Mouse (Mus musculus): ENCODE results near the gene Clasp2. TPM values are rescaled to one million over a fixed set of nuclear protein-coding genes. Genes with fewer than 3 reads are reported as not detected.
A peak's percentile ranks its signal among the peaks of the same experiment; 100 is the strongest.
"Not testable (repeated sequence)": the region's sequence is repeated elsewhere in the genome, so short reads cannot be mapped to it uniquely, and the experiment has no call there.

The Clasp2 gene
- polyA plus RNA-seq, 2 experiments: 4.7 to 8.8 TPM

DNA sequence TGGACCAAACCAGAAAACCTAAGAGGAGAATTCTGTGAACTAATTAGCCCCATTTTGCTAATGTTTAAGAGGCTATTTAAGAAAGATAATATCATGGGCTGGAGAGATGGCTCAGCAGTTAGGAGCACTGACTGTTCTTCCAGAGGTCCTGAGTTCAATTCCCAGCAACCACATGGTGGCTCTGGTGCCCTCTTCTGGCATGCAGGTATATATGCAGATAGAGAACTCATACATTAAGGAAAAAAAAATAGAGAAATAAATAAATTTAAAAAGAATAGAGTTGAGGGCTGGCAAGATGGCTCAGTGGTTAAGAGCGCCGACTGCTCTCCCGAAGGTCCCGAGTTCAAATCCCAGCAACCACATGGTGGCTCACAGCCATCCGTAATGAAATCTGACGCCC is 163.0 kb downstream of the Clasp2 start:
- ATAC-seq (ENCODE audit: insufficient read depth); H3K4me3 ChIP-seq (ENCODE audit: insufficient read depth in 1 of 2, low read depth in 2 of 2, low read length in 2 of 2); H3K4me2 ChIP-seq (ENCODE audit: low read depth); DNase-seq (ENCODE audit: low read depth in 3 of 3, low spot score in 3 of 3); H3K9me3 ChIP-seq (ENCODE audit: control insufficient read depth, low read length); H3K9ac ChIP-seq (replicated peaks); H3K4me1 ChIP-seq (replicated peaks; ENCODE audit: control insufficient read depth in 2 of 2, insufficient read depth in 2 of 2, low read length in 1 of 2); H3K27ac ChIP-seq; H3K27me3 ChIP-seq (ENCODE audit: control insufficient read depth, insufficient read depth, low read length): not testable (repeated sequence)
- TF ChIP-seq CTCF (IDR thresholded peaks at IDR 0.05; ENCODE audit: low read depth): peak; percentile 54
- peaks cover 20% of the 10 kb centered on the region for H3K36me3 ChIP-seq (replicated peaks; ENCODE audit: control insufficient read depth, insufficient read depth, low read depth)
- WGBS (ENCODE audit: insufficient replicate concordance): 84% methylated on average over 6 of the region's 6 CpGs

GRCm38 (mm10) chr9:113915789-113916188 is 174.5 kb downstream of the Clasp2 start:
- no peaks in the 10 kb centered on the region for H3K27me3 ChIP-seq (ENCODE audit: control insufficient read depth, insufficient read depth, low read length)
- peak overlapping the region; percentile 53 for H3K27ac ChIP-seq
- peaks cover 4% of the 10 kb centered on the region; the same call in 1 of the 2 replicates for H3K36me3 ChIP-seq (replicated peaks; ENCODE audit: control insufficient read depth, insufficient read depth, low read depth)
- peak overlapping the region; percentile 53 for H3K4me2 ChIP-seq (ENCODE audit: low read depth)
- DNase-seq (ENCODE audit: low read depth in 3 of 3, low spot score in 3 of 3) (peak in 2 of 3 experiments; percentile 39 to 53), ATAC-seq (ENCODE audit: insufficient read depth) (peak; percentile 93)
- H3K9ac ChIP-seq (replicated peaks): peak overlapping the region; percentile 16
- WGBS (ENCODE audit: insufficient replicate concordance): 38% methylated on average over 5 of the region's 5 CpGs
- peaks cover 15 to 17% of the 10 kb centered on the region in 2 experiments for H3K4me1 ChIP-seq (replicated peaks; ENCODE audit: control insufficient read depth in 2 of 2, insufficient read depth in 2 of 2, low read length in 1 of 2)
- no peaks in the 10 kb centered on the region for H3K9me3 ChIP-seq (ENCODE audit: control insufficient read depth, low read length)
- H3K4me3 ChIP-seq (ENCODE audit: insufficient read depth in 1 of 2, low read depth in 2 of 2, low read length in 2 of 2): no peak overlapping the region
- TF ChIP-seq EP300 (IDR thresholded peaks at IDR 0.05; ENCODE audit: low read depth) (peak; percentile 86), CTCF (IDR thresholded peaks at IDR 0.05; ENCODE audit: low read depth) (no peak)

- no peak for ATAC-seq (ENCODE audit: insufficient read depth)
- Histone ChIP-seq H3K36me3 (replicated peaks; ENCODE audit: control insufficient read depth, insufficient read depth, low read depth) (no peaks in the 10 kb centered on the region; the same call in 1 of the 2 replicates), H3K4me2 (ENCODE audit: low read depth) (no peak overlapping the region), H3K27ac (no peak overlapping the region), H3K4me3 (ENCODE audit: insufficient read depth in 1 of 2, low read depth in 2 of 2, low read length in 2 of 2) (no peak overlapping the region), H3K4me1 (replicated peaks; ENCODE audit: control insufficient read depth in 2 of 2, insufficient read depth in 2 of 2, low read length in 1 of 2) (no peaks in the 10 kb centered on the region), H3K9me3 (ENCODE audit: control insufficient read depth, low read length) (no peaks in the 10 kb centered on the region), H3K9ac (replicated peaks) (no peak overlapping the region), H3K27me3 (ENCODE audit: control insufficient read depth, insufficient read depth, low read length) (no peaks in the 10 kb centered on the region)
- no peak for TF ChIP-seq CTCF (IDR thresholded peaks at IDR 0.05; ENCODE audit: low read depth)
- no peak for TF ChIP-seq EP300 (IDR thresholded peaks at IDR 0.05; ENCODE audit: low read depth)
- WGBS (ENCODE audit: insufficient replicate concordance): 78% methylated on average over 5 of the region's 5 CpGs
- DNase-seq (ENCODE audit: low read depth in 3 of 3, low spot score in 3 of 3): no peak
Measured at GRCm38 (mm10) chr9:113922677-113923076, 181.4 kb downstream of the Clasp2 start.

DNA sequence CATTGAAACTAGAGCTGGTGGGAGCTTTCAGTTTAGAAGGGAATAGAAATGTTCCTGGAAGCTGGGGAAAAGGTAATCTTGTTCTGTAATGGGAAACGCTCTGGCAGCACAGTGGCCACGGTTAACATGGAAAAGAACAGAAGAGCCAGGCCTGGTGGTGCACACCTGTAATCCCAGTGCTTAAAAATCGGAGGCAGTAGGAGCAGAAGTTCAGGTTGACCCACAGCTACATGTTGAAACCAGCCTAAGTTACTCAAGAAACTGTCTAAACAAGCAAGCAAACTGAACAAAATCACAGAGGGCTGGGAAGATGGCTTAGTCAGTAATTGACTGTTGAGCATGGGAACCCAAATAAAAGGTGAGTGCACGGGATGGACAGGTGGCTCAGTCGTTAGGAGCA is 183.6 kb downstream of the Clasp2 start:
- H3K9me3 ChIP-seq (ENCODE audit: control insufficient read depth, low read length): no peaks in the 10 kb centered on the region
- no peak for DNase-seq (ENCODE audit: low read depth in 3 of 3, low spot score in 3 of 3)
- WGBS (ENCODE audit: insufficient replicate concordance): 77% methylated on average over 5 of the region's 5 CpGs

GRCm38 (mm10) chr9:113928591-113928990 is 187.3 kb downstream of the Clasp2 start:
- no peak for TF ChIP-seq CTCF (IDR thresholded peaks at IDR 0.05; ENCODE audit: low read depth)
- no peak for TF ChIP-seq EP300 (IDR thresholded peaks at IDR 0.05; ENCODE audit: low read depth)
- Histone ChIP-seq H3K4me1 (replicated peaks; ENCODE audit: control insufficient read depth in 2 of 2, insufficient read depth in 2 of 2, low read length in 1 of 2) (peaks cover 17 to 18% of the 10 kb centered on the region in 2 experiments), H3K36me3 (replicated peaks; ENCODE audit: control insufficient read depth, insufficient read depth, low read depth) (no peaks in the 10 kb centered on the region; the same call in none of the 2 replicates), H3K27me3 (ENCODE audit: control insufficient read depth, insufficient read depth, low read length) (no peaks in the 10 kb centered on the region), H3K9ac (replicated peaks) (no peak overlapping the region), H3K4me2 (ENCODE audit: low read depth) (no peak overlapping the region), H3K9me3 (ENCODE audit: control insufficient read depth, low read length) (no peaks in the 10 kb centered on the region), H3K4me3 (ENCODE audit: insufficient read depth in 1 of 2, low read depth in 2 of 2, low read length in 2 of 2) (no peak overlapping the region), H3K27ac (no peak overlapping the region)
- ATAC-seq (ENCODE audit: insufficient read depth): no peak
- DNase-seq (ENCODE audit: low read depth in 3 of 3, low spot score in 3 of 3): no peak
- WGBS (ENCODE audit: insufficient replicate concordance): 20% methylated on average over 4 of the region's 4 CpGs

More for the DNA sequence above, 183.6 kb downstream of the Clasp2 start:
- no peak for TF ChIP-seq EP300 (IDR thresholded peaks at IDR 0.05; ENCODE audit: low read depth)
- TF ChIP-seq CTCF (IDR thresholded peaks at IDR 0.05; ENCODE audit: low read depth): no peak
- H3K4me2 ChIP-seq (ENCODE audit: low read depth): no peak overlapping the region
- peaks cover 3 to 4% of the 10 kb centered on the region in 2 experiments; a peak in 3 of 4 replicates for H3K4me1 ChIP-seq (replicated peaks; ENCODE audit: control insufficient read depth in 2 of 2, insufficient read depth in 2 of 2, low read length in 1 of 2)
- H3K9ac ChIP-seq (replicated peaks): no peak overlapping the region
- H3K36me3 ChIP-seq (replicated peaks; ENCODE audit: control insufficient read depth, insufficient read depth, low read depth): no peaks in the 10 kb centered on the region; the same call in 1 of the 2 replicates
- no peak for ATAC-seq (ENCODE audit: insufficient read depth)
- no peaks in the 10 kb centered on the region for H3K27me3 ChIP-seq (ENCODE audit: control insufficient read depth, insufficient read depth, low read length)
- no peak overlapping the region for H3K27ac ChIP-seq
- H3K4me3 ChIP-seq (ENCODE audit: insufficient read depth in 1 of 2, low read depth in 2 of 2, low read length in 2 of 2): no peak overlapping the region

All from liver, embryonic 14.5 days (tissue).